Mouse (Mus musculus) small intestine, adult 2 months (tissue): ENCODE measurements around the gene Grin2b.

Experiments
- CTCF ChIP-seq: fragments of 200-500 bp; IDR thresholded peaks from 2 replicates; pipeline ENCODE4 v1.5.1; 2012; ENCODE audit warnings: low read depth, mild to moderate bottlenecking, control low read depth, inconsistent platforms, low read length, moderate library complexity, mixed read lengths; ENCODE audit not compliant: insufficient replicate concordance, insufficient read length; ENCODE audit errors: extremely low read depth
- POLR2A ChIP-seq: fragments of 200-500 bp; IDR thresholded peaks from 2 replicates; pipeline ENCODE4 v1.6.1; 2012; ENCODE audit warnings: low read depth, mild to moderate bottlenecking, control low read depth, inconsistent platforms, low read length, moderate library complexity

DNA sequence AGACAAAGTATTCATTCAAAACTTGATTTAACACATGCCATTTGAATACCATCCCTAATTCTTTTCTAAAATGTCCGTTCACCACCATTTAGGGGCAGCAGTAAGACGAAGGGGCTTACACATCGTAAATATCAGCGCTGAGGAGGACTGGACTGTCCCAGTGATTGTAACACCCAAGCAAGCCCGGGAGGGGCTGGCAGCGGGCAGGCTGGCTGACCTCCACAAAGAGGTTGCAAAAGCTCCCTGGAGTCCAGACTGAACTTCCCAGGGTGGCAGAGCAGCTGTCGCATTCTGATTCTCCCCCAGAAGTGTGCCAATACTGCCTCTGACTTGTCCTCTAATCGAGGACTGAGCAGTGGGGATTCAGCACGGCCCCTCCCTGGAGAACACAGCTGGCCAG lies 19.9 kb downstream of the Grin2b start:
- TF ChIP-seq POLR2A (no peak), CTCF (no peak)
